Mouse (Mus musculus): Measurements from ENCODE around the gene Tspan9.

DNA sequence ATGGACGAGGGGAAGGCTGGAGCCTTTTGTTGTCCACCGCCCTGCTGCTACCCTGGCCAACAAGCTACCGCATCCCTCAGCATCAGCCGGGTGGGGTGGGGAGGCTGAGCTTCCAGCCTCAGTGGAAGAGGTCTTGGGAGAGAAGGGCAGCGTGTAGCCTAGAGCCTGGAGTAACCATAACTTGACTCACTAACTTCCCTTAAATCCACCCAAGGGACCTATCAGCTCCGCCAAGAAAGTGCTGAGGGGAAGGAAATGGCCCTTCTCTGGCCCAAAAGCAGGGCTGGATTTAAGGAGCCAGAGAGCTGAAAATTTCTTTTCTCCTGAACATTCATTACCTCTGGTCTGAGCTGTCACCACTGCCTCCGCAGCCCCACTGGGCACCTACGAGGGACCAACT lies 75.2 kb downstream of the Tspan9 start:
- TF ChIP-seq POLR2A (IDR thresholded peaks at IDR 0.05; ENCODE audit: low read depth, low read length) (no peak), CTCF (IDR thresholded peaks at IDR 0.05; ENCODE audit: extremely low read depth, insufficient read depth, insufficient read length, insufficient replicate concordance) (no peak)
